Mouse (Mus musculus): ENCODE results near the gene Fmo2. TPM values are rescaled to one million over a fixed set of nuclear protein-coding genes. Genes with fewer than 3 reads are reported as not detected.

Fmo2 gene
- polyA plus RNA-seq, 1 experiment from 2014 or later, result not detected

- 85% methylated on average over 4 of the region's 4 CpGs for WGBS
- DNase-seq (ENCODE audit: low spot score), result no peak
- Histone ChIP-seq H3K4me2 (ENCODE audit: low read depth, low read length) (no peak overlapping the region), H3K4me3 (ENCODE audit: low read depth, low read length) (no peak overlapping the region), H3K27me3 (ENCODE audit: control insufficient read depth, insufficient read depth, low read length) (no peaks in the 10 kb centered on the region), H3K27ac (replicated peaks; ENCODE audit: low read depth, low read length) (no peak overlapping the region), H3K4me1 (ENCODE audit: control insufficient read depth, insufficient read depth, low read length) (no peaks in the 10 kb centered on the region), H3K9me3 (replicated peaks; ENCODE audit: control insufficient read depth, low read length) (no peaks in the 10 kb centered on the region), H3K9ac (replicated peaks; ENCODE audit: low read length) (no peak overlapping the region), H3K36me3 (replicated peaks; ENCODE audit: control insufficient read depth, insufficient read depth, low read depth, low read length) (no peaks in the 10 kb centered on the region)
- ATAC-seq (replicated peaks; ENCODE audit: insufficient number of reproducible peaks, low FRiP score, low TSS enrichment, low read depth), result no peak
These were observed 16.5 kb upstream of the Fmo2 start for GRCm38 (mm10) chr1:162914932-162915556.

GRCm38 (mm10) chr1:162912085-162912484, 13.6 kb upstream of the Fmo2 start:
- Histone ChIP-seq H3K9me3 (replicated peaks; ENCODE audit: control insufficient read depth, low read length) (no peaks in the 10 kb centered on the region), H3K4me3 (ENCODE audit: low read depth, low read length) (no peak overlapping the region), H3K4me1 (ENCODE audit: control insufficient read depth, insufficient read depth, low read length) (no peaks in the 10 kb centered on the region), H3K36me3 (replicated peaks; ENCODE audit: control insufficient read depth, insufficient read depth, low read depth, low read length) (no peaks in the 10 kb centered on the region), H3K9ac (replicated peaks; ENCODE audit: low read length) (no peak overlapping the region), H3K4me2 (ENCODE audit: low read depth, low read length) (no peak overlapping the region), H3K27ac (replicated peaks; ENCODE audit: low read depth, low read length) (no peak overlapping the region), H3K27me3 (ENCODE audit: control insufficient read depth, insufficient read depth, low read length) (no peaks in the 10 kb centered on the region)
- no peak for ATAC-seq (replicated peaks; ENCODE audit: insufficient number of reproducible peaks, low FRiP score, low TSS enrichment, low read depth)
- no peak for DNase-seq (ENCODE audit: low spot score)

GRCm38 (mm10) chr1:162901879-162902278, 3.4 kb upstream of the Fmo2 start:
- H3K27ac ChIP-seq (replicated peaks; ENCODE audit: low read depth, low read length), result no peak overlapping the region
- DNase-seq (ENCODE audit: low spot score), result no peak
- no peaks in the 10 kb centered on the region for H3K27me3 ChIP-seq (ENCODE audit: control insufficient read depth, insufficient read depth, low read length)
- no peaks in the 10 kb centered on the region for H3K9me3 ChIP-seq (replicated peaks; ENCODE audit: control insufficient read depth, low read length)
- 64% methylated on average over 4 of the region's 4 CpGs for WGBS
- 0 out of 2 replicates have a peak, but pooled peaks have one; percentile 18 for ATAC-seq (replicated peaks; ENCODE audit: insufficient number of reproducible peaks, low FRiP score, low TSS enrichment, low read depth)
- no peaks in the 10 kb centered on the region for H3K4me1 ChIP-seq (ENCODE audit: control insufficient read depth, insufficient read depth, low read length)
- H3K36me3 ChIP-seq (replicated peaks; ENCODE audit: control insufficient read depth, insufficient read depth, low read depth, low read length), result no peaks in the 10 kb centered on the region
- no peak overlapping the region for H3K4me3 ChIP-seq (ENCODE audit: low read depth, low read length)
- no peak overlapping the region for H3K9ac ChIP-seq (replicated peaks; ENCODE audit: low read length)
- no peak overlapping the region for H3K4me2 ChIP-seq (ENCODE audit: low read depth, low read length)

GRCm38 (mm10) chr1:162895900-162896299, 2.6 kb downstream of the Fmo2 start:
- no peaks in the 10 kb centered on the region for H3K27me3 ChIP-seq (ENCODE audit: control insufficient read depth, insufficient read depth, low read length)
- no peak overlapping the region for H3K4me3 ChIP-seq (ENCODE audit: low read depth, low read length)
- peak; percentile 85 for DNase-seq (ENCODE audit: low spot score)
- H3K4me1 ChIP-seq (ENCODE audit: control insufficient read depth, insufficient read depth, low read length), result no peaks in the 10 kb centered on the region
- no peak overlapping the region for H3K4me2 ChIP-seq (ENCODE audit: low read depth, low read length)
- no peaks in the 10 kb centered on the region for H3K36me3 ChIP-seq (replicated peaks; ENCODE audit: control insufficient read depth, insufficient read depth, low read depth, low read length)
- 34% methylated on average over 6 of the region's 6 CpGs for WGBS
- ATAC-seq (replicated peaks; ENCODE audit: insufficient number of reproducible peaks, low FRiP score, low TSS enrichment, low read depth), result no peak
- H3K27ac ChIP-seq (replicated peaks; ENCODE audit: low read depth, low read length), result no peak overlapping the region
- H3K9me3 ChIP-seq (replicated peaks; ENCODE audit: control insufficient read depth, low read length), result no peaks in the 10 kb centered on the region
- H3K9ac ChIP-seq (replicated peaks; ENCODE audit: low read length), result no peak overlapping the region

- H3K4me3 ChIP-seq (ENCODE audit: low read depth, low read length), result no peak overlapping the region
- WGBS, result 91% methylated on average over 6 of the region's 6 CpGs
- H3K9me3 ChIP-seq (replicated peaks; ENCODE audit: control insufficient read depth, low read length), result no peaks in the 10 kb centered on the region
- H3K4me1 ChIP-seq (ENCODE audit: control insufficient read depth, insufficient read depth, low read length), result no peaks in the 10 kb centered on the region
- no peaks in the 10 kb centered on the region for H3K27me3 ChIP-seq (ENCODE audit: control insufficient read depth, insufficient read depth, low read length)
- DNase-seq (ENCODE audit: low spot score) (no peak), ATAC-seq (replicated peaks; ENCODE audit: insufficient number of reproducible peaks, low FRiP score, low TSS enrichment, low read depth) (no peak)
- H3K27ac ChIP-seq (replicated peaks; ENCODE audit: low read depth, low read length), result no peak overlapping the region
- H3K9ac ChIP-seq (replicated peaks; ENCODE audit: low read length), result no peak overlapping the region
- H3K4me2 ChIP-seq (ENCODE audit: low read depth, low read length), result no peak overlapping the region
- no peaks in the 10 kb centered on the region for H3K36me3 ChIP-seq (replicated peaks; ENCODE audit: control insufficient read depth, insufficient read depth, low read depth, low read length)
These were observed 5.5 kb downstream of the Fmo2 start for GRCm38 (mm10) chr1:162893014-162893413.

GRCm38 (mm10) chr1:162891980-162892451, 6.5 kb downstream of the Fmo2 start:
- Histone ChIP-seq H3K4me3 (ENCODE audit: low read depth, low read length) (no peak overlapping the region), H3K9me3 (replicated peaks; ENCODE audit: control insufficient read depth, low read length) (no peaks in the 10 kb centered on the region)
- no peak for ATAC-seq (replicated peaks; ENCODE audit: insufficient number of reproducible peaks, low FRiP score, low TSS enrichment, low read depth)

GRCm38 (mm10) chr1:162888646-162889045, 9.9 kb downstream of the Fmo2 start:
- Histone ChIP-seq H3K4me3 (ENCODE audit: low read depth, low read length) (no peak overlapping the region), H3K4me2 (ENCODE audit: low read depth, low read length) (no peak overlapping the region), H3K4me1 (ENCODE audit: control insufficient read depth, insufficient read depth, low read length) (no peaks in the 10 kb centered on the region), H3K9me3 (replicated peaks; ENCODE audit: control insufficient read depth, low read length) (no peaks in the 10 kb centered on the region), H3K27ac (replicated peaks; ENCODE audit: low read depth, low read length) (no peak overlapping the region), H3K9ac (replicated peaks; ENCODE audit: low read length) (no peak overlapping the region), H3K27me3 (ENCODE audit: control insufficient read depth, insufficient read depth, low read length) (no peaks in the 10 kb centered on the region), H3K36me3 (replicated peaks; ENCODE audit: control insufficient read depth, insufficient read depth, low read depth, low read length) (no peaks in the 10 kb centered on the region)
- 85% methylated on average over 12 of the region's 12 CpGs for WGBS
- no peak for DNase-seq (ENCODE audit: low spot score)
- no peak for ATAC-seq (replicated peaks; ENCODE audit: insufficient number of reproducible peaks, low FRiP score, low TSS enrichment, low read depth)

More at GRCm38 (mm10) chr1:162891980-162892451, 6.5 kb downstream of the Fmo2 start:
- Histone ChIP-seq H3K4me2 (ENCODE audit: low read depth, low read length) (no peak overlapping the region), H3K9ac (replicated peaks; ENCODE audit: low read length) (no peak overlapping the region), H3K36me3 (replicated peaks; ENCODE audit: control insufficient read depth, insufficient read depth, low read depth, low read length) (no peaks in the 10 kb centered on the region), H3K4me1 (ENCODE audit: control insufficient read depth, insufficient read depth, low read length) (no peaks in the 10 kb centered on the region), H3K27ac (replicated peaks; ENCODE audit: low read depth, low read length) (no peak overlapping the region), H3K27me3 (ENCODE audit: control insufficient read depth, insufficient read depth, low read length) (no peaks in the 10 kb centered on the region)
- DNase-seq (ENCODE audit: low spot score), result no peak
- 73% methylated on average over 6 of the region's 6 CpGs for WGBS

- Histone ChIP-seq H3K4me2 (ENCODE audit: low read depth, low read length) (no peak overlapping the region), H3K27ac (replicated peaks; ENCODE audit: low read depth, low read length) (no peak overlapping the region), H3K4me3 (ENCODE audit: low read depth, low read length) (no peak overlapping the region), H3K4me1 (ENCODE audit: control insufficient read depth, insufficient read depth, low read length) (no peaks in the 10 kb centered on the region), H3K9me3 (replicated peaks; ENCODE audit: control insufficient read depth, low read length) (no peaks in the 10 kb centered on the region), H3K27me3 (ENCODE audit: control insufficient read depth, insufficient read depth, low read length) (no peaks in the 10 kb centered on the region), H3K9ac (replicated peaks; ENCODE audit: low read length) (no peak overlapping the region), H3K36me3 (replicated peaks; ENCODE audit: control insufficient read depth, insufficient read depth, low read depth, low read length) (no peaks in the 10 kb centered on the region)
- WGBS, result 90% methylated on average over 7 of the region's 7 CpGs
- ATAC-seq (replicated peaks; ENCODE audit: insufficient number of reproducible peaks, low FRiP score, low TSS enrichment, low read depth) (no peak), DNase-seq (ENCODE audit: low spot score) (no peak)
These were observed 10.9 kb downstream of the Fmo2 start for GRCm38 (mm10) chr1:162887644-162888043.
